Mouse (Mus musculus) ES-E14 (cell line): ENCODE measurements around the gene Ccnd3.

Experiments used
- CHD2 ChIP-seq: IDR thresholded peaks from 2 replicates; pipeline ENCODE4 v1.6.1; 2014; ENCODE audit warnings: mild to moderate bottlenecking, low read depth, low read length, inconsistent platforms
- HCFC1 ChIP-seq: IDR thresholded peaks from 2 replicates; pipeline ENCODE4 v1.6.1; 2012; ENCODE audit warnings: low read length, inconsistent platforms, borderline replicate concordance; ENCODE audit not compliant: insufficient read depth
- MAFK ChIP-seq: IDR thresholded peaks from 2 replicates; pipeline ENCODE4 v1.6.1; 2014; ENCODE audit warnings: mild to moderate bottlenecking, low read depth, low read length, inconsistent platforms; ENCODE audit not compliant: insufficient read depth
- ZC3H11A ChIP-seq: IDR thresholded peaks from 2 replicates; pipeline ENCODE4 v1.6.1; 2012; ENCODE audit warnings: low read depth, mild to moderate bottlenecking, inconsistent platforms, low read length, borderline replicate concordance

DNA sequence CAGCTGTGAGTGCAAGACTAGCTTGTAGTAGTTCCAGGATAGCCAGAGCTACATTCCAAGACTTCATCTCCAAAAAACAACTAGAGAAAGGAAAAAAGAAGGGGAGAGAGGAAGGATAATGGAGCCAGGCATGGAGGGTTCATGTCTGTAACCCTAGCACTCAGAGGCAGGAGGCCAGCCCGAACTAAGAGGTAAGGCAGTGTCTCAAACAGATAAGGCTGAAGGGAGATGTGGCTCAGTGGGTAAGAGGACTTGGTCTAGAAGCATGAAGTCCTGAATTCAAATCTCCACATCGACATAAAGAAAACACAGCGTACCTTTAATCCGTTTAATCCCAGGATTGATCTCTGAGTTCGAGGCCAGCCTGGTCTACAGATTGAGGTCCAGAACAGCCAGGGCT, 27.5 kb downstream of the Ccnd3 start:
- TF ChIP-seq CHD2, result no peak
- TF ChIP-seq HCFC1, result no peak
- TF ChIP-seq MAFK, result no peak
- TF ChIP-seq ZC3H11A, result no peak
